Mouse (Mus musculus) spleen, adult 2 months (tissue): ENCODE results near the gene Ucn.

Experiments used
- CTCF ChIP-seq: fragments of 200-500 bp; IDR thresholded peaks from 2 replicates; pipeline ENCODE4 v1.5.1; 2011; ENCODE audit warnings: mild to moderate bottlenecking, inconsistent platforms; ENCODE audit not compliant: insufficient read depth, insufficient read length, insufficient replicate concordance; ENCODE audit errors: extremely low read depth
- POLR2A ChIP-seq: fragments of 200-500 bp; IDR thresholded peaks from 2 replicates; pipeline ENCODE4 v1.6.1; 2011; ENCODE audit warnings: low read depth, low read length, inconsistent platforms

DNA sequence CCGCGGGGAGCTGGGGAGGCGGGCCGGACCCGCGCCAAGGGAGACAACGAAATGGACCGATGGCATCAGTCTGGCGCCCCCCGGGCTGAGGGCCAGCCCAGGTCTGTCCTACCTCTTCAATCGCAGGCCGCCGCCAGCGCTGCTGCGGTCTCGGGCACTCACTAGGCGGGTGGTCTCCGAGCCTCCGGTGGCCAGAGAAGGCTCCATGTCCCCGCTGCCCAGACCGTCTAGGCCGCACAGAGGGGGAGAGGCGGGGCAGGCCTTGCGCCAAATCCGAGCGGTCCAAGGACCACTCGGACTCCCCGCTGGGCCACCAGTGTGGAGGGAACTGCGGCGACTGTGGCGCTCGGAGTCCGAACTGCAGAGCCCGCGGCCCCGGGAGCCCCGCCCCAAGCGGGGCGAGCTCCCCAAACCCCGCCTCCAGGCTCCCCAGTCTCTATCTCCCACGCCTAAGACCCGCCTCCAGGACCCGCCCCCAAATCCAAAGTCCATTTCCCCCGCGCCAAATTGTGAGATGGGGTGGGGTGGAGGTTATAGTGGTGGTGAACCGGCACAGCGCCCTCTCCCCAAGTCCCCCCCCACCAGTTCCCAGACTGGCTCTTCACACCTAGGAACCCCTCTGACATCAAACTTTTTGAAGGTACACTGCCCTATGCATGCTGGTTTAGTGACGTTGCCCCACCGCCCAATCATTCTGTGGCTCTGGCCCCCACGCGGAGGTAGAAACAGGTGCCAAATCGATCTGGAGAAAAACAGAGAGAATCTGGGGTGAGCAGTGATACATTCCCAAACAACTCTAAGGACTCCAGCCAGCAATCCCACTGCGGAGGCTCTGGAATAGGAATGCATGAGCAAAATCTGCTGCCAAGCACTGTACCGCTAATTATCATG, 45.2 kb downstream of the Ucn start:
- TF ChIP-seq CTCF (no peak), POLR2A (no peak)
